Mouse (Mus musculus) myocyte (in vitro differentiated cells): ENCODE results near the gene Tmem62. TPM values are rescaled to one million over a fixed set of nuclear protein-coding genes. Genes with fewer than 3 reads are reported as not detected.

ENCODE experiments used
- H3K27me3 ChIP-seq: one replicate; pipeline ENCODE4 v1.6.1; 2011; ENCODE audit not compliant: control insufficient read depth, insufficient read depth, insufficient read length
- H3K36me3 ChIP-seq: one replicate; pipeline ENCODE4 v1.6.1; 2011; ENCODE audit not compliant: control insufficient read depth, insufficient read depth
- H3K4me2 ChIP-seq: one replicate; pipeline ENCODE4 v1.6.1; 2011; ENCODE audit warnings: low read depth, control low read depth
- H3K4me3 ChIP-seq: one replicate; pipeline ENCODE4 v1.5.1; 2011; ENCODE audit warnings: mild to moderate bottlenecking, control low read depth, moderate library complexity
- H3K79me2 ChIP-seq: one replicate; pipeline ENCODE4 v1.6.1; 2011; ENCODE audit not compliant: control insufficient read depth, insufficient read depth
- H3ac ChIP-seq: one replicate; pipeline ENCODE4 v1.6.1; 2011; ENCODE audit not compliant: control insufficient read depth, insufficient read length
- CEBPB ChIP-seq: IDR thresholded peaks from 2 replicates; pipeline ENCODE4 v1.6.1; 2011; ENCODE audit warnings: mild to moderate bottlenecking, moderate library complexity; ENCODE audit not compliant: poor library complexity, insufficient read depth, severe bottlenecking
- E2F4 ChIP-seq: IDR thresholded peaks from one replicate; pipeline ENCODE4 v1.6.1; 2011; ENCODE audit warnings: mild to moderate bottlenecking, control low read depth, moderate library complexity; ENCODE audit not compliant: insufficient read depth
- MAX ChIP-seq: IDR thresholded peaks from one replicate; pipeline ENCODE4 v1.6.1; 2011; ENCODE audit warnings: low read depth, mild to moderate bottlenecking, control low read depth
- MYOD1 ChIP-seq, 3 experiments: IDR thresholded peaks; one replicate each; pipeline ENCODE4 v1.6.1; 2011; ENCODE audit warnings: control low read depth in 2 of 3, low read depth in 2 of 3, mild to moderate bottlenecking in 2 of 3, moderate library complexity in 1 of 3; ENCODE audit not compliant: insufficient read length in 2 of 3, control insufficient read depth in 1 of 3
- MYOG ChIP-seq, 3 experiments: IDR thresholded peaks; one replicate each; pipeline ENCODE4 v1.6.1; 2011; ENCODE audit warnings: control low read depth in 2 of 3, low read depth in 2 of 3, mild to moderate bottlenecking in 2 of 3; ENCODE audit not compliant: insufficient read length in 2 of 3, control insufficient read depth in 1 of 3, insufficient read depth in 1 of 3
- POLR2A ChIP-seq: IDR thresholded peaks from one replicate; pipeline ENCODE4 v1.6.1; 2011; ENCODE audit warnings: low read depth, mild to moderate bottlenecking, control low read depth, moderate library complexity; ENCODE audit not compliant: insufficient read length
- POLR2AphosphoS2 ChIP-seq: IDR thresholded peaks from one replicate; pipeline ENCODE4 v1.6.1; 2011; ENCODE audit warnings: low read depth, control low read depth; ENCODE audit not compliant: insufficient read length
- REST ChIP-seq: IDR thresholded peaks from one replicate; pipeline ENCODE4 v1.6.1; 2011; ENCODE audit warnings: mild to moderate bottlenecking, control low read depth, moderate library complexity; ENCODE audit not compliant: insufficient read depth, insufficient read length
- SRF ChIP-seq: IDR thresholded peaks from one replicate; pipeline ENCODE4 v1.6.1; 2011; ENCODE audit warnings: low read depth; ENCODE audit not compliant: control insufficient read depth, insufficient read length
- TCF12 ChIP-seq: IDR thresholded peaks from one replicate; pipeline ENCODE4 v1.6.1; 2011; ENCODE audit warnings: mild to moderate bottlenecking, control low read depth; ENCODE audit not compliant: poor library complexity, insufficient read depth, severe bottlenecking
- TCF3 ChIP-seq: IDR thresholded peaks from one replicate; pipeline ENCODE4 v1.6.1; 2011; ENCODE audit warnings: low read depth, control low read depth; ENCODE audit not compliant: insufficient read length
- USF1 ChIP-seq: IDR thresholded peaks from one replicate; pipeline ENCODE4 v1.6.1; 2011; ENCODE audit warnings: low read depth, mild to moderate bottlenecking, control low read depth, moderate library complexity
- polyA plus RNA-seq: library from polyadenylated mRNA; unstranded; fragments of >200 nt; fragmentation: generic; extraction: Trizol; gene quantifications from one replicate; pipeline ENCODE4 v1.2.1, GENCODE M21; 2012; ENCODE audit warnings: missing spikeins

The Tmem62 gene
- polyA plus RNA-seq, 1 experiment: 11.3 TPM

GRCm38 (mm10) chr2:121041098-121041497 lies 64.3 kb downstream of the Tmem62 start:
- H3K79me2 ChIP-seq: no peaks in the 10 kb centered on the region
- H3ac ChIP-seq: no peak overlapping the region
- TF ChIP-seq TCF12 (no peak), MAX (no peak), REST (no peak), CEBPB (no peak), MYOG (IDR thresholded peaks at IDR 0.05; ENCODE audit: control insufficient read depth in 1 of 3, insufficient read depth in 1 of 3, insufficient read length in 2 of 3, low read depth in 2 of 3) (no peak), USF1 (no peak), MYOD1 (IDR thresholded peaks at IDR 0.05; ENCODE audit: control insufficient read depth in 1 of 3, insufficient read length in 2 of 3, low read depth in 2 of 3) (no peak), POLR2A (no peak), E2F4 (no peak), POLR2AphosphoS2 (no peak), SRF (no peak), TCF3 (no peak)
- H3K36me3 ChIP-seq: no peaks in the 10 kb centered on the region
- H3K27me3 ChIP-seq: no peaks in the 10 kb centered on the region
- H3K4me3 ChIP-seq: no peak overlapping the region
- H3K4me2 ChIP-seq: no peak overlapping the region

GRCm38 (mm10) chr2:121045653-121046052 lies 68.8 kb downstream of the Tmem62 start:
- H3K4me3 ChIP-seq: no peak overlapping the region
- no peaks in the 10 kb centered on the region for H3K79me2 ChIP-seq
- H3K4me2 ChIP-seq: no peak overlapping the region
- H3K27me3 ChIP-seq: no peaks in the 10 kb centered on the region
- no peak for TF ChIP-seq USF1
- no peak for TF ChIP-seq REST
- no peak for TF ChIP-seq SRF
- no peak for TF ChIP-seq POLR2AphosphoS2
- no peak for TF ChIP-seq TCF12
- TF ChIP-seq MAX: no peak
- TF ChIP-seq CEBPB: no peak
- no peak for TF ChIP-seq POLR2A
- TF ChIP-seq MYOG (IDR thresholded peaks at IDR 0.05; ENCODE audit: control insufficient read depth in 1 of 3, insufficient read depth in 1 of 3, insufficient read length in 2 of 3, low read depth in 2 of 3): no peak
- no peak for TF ChIP-seq E2F4
- no peak for TF ChIP-seq MYOD1 (IDR thresholded peaks at IDR 0.05; ENCODE audit: control insufficient read depth in 1 of 3, insufficient read length in 2 of 3, low read depth in 2 of 3)
- TF ChIP-seq TCF3: no peak
- H3K36me3 ChIP-seq: no peaks in the 10 kb centered on the region
- H3ac ChIP-seq: no peak overlapping the region

GRCm38 (mm10) chr2:121052176-121052575 lies 75.4 kb downstream of the Tmem62 start:
- Histone ChIP-seq H3K27me3 (no peaks in the 10 kb centered on the region), H3K79me2 (no peaks in the 10 kb centered on the region), H3ac (no peak overlapping the region), H3K4me2 (no peak overlapping the region), H3K36me3 (no peaks in the 10 kb centered on the region), H3K4me3 (no peak overlapping the region)
- TF ChIP-seq TCF12: no peak
- TF ChIP-seq MYOG (IDR thresholded peaks at IDR 0.05; ENCODE audit: control insufficient read depth in 1 of 3, insufficient read depth in 1 of 3, insufficient read length in 2 of 3, low read depth in 2 of 3): no peak
- TF ChIP-seq POLR2AphosphoS2: no peak
- no peak for TF ChIP-seq SRF
- TF ChIP-seq POLR2A: no peak
- TF ChIP-seq MYOD1 (IDR thresholded peaks at IDR 0.05; ENCODE audit: control insufficient read depth in 1 of 3, insufficient read length in 2 of 3, low read depth in 2 of 3): no peak
- TF ChIP-seq E2F4: no peak
- no peak for TF ChIP-seq TCF3
- TF ChIP-seq MAX: no peak

- Histone ChIP-seq H3ac (no peak overlapping the region), H3K79me2 (no peaks in the 10 kb centered on the region), H3K36me3 (no peaks in the 10 kb centered on the region), H3K4me3 (no peak overlapping the region), H3K27me3 (peaks cover 6% of the 10 kb centered on the region), H3K4me2 (no peak overlapping the region)
- TF ChIP-seq POLR2A (no peak), USF1 (no peak), TCF12 (no peak), E2F4 (no peak), MYOD1 (IDR thresholded peaks at IDR 0.05; ENCODE audit: control insufficient read depth in 1 of 3, insufficient read length in 2 of 3, low read depth in 2 of 3) (no peak), REST (no peak), TCF3 (no peak), MYOG (IDR thresholded peaks at IDR 0.05; ENCODE audit: control insufficient read depth in 1 of 3, insufficient read depth in 1 of 3, insufficient read length in 2 of 3, low read depth in 2 of 3) (no peak)
Measured at GRCm38 (mm10) chr2:121054060-121054459, 77.2 kb downstream of the Tmem62 start.

GRCm38 (mm10) chr2:121055915-121056314 lies 79.1 kb downstream of the Tmem62 start:
- Histone ChIP-seq H3K79me2 (no peaks in the 10 kb centered on the region), H3K4me3 (no peak overlapping the region)
- TF ChIP-seq CEBPB (no peak), MYOD1 (IDR thresholded peaks at IDR 0.05; ENCODE audit: control insufficient read depth in 1 of 3, insufficient read length in 2 of 3, low read depth in 2 of 3) (no peak), REST (no peak), E2F4 (no peak), POLR2A (no peak), USF1 (no peak)

More at GRCm38 (mm10) chr2:121055915-121056314, 79.1 kb downstream of the Tmem62 start:
- Histone ChIP-seq H3K4me2 (no peak overlapping the region), H3ac (no peak overlapping the region), H3K36me3 (no peaks in the 10 kb centered on the region), H3K27me3 (peaks cover 6% of the 10 kb centered on the region)

Other genes with a start within 250 kb of the Tmem62 start
- 5.0 TPM for gene Cdan1, start 126.9 kb upstream of the Tmem62 start, polyA plus RNA-seq
- 2.4 TPM for gene Ttbk2, start 126.4 kb upstream of the Tmem62 start, polyA plus RNA-seq
- 5.8 TPM for gene Ubr1, start 6.3 kb upstream of the Tmem62 start, polyA plus RNA-seq
- 48.4 TPM for gene Ccndbp1, start 31.4 kb downstream of the Tmem62 start, polyA plus RNA-seq
- gene Epb42, start 60.1 kb downstream of the Tmem62 start, polyA plus RNA-seq: not detected
- 0.54 TPM for gene Tgm5, start 108.8 kb downstream of the Tmem62 start, polyA plus RNA-seq
- not detected for gene Tgm7, start 132.8 kb downstream of the Tmem62 start, polyA plus RNA-seq
- 1.5 TPM for gene Adal, start 163.4 kb downstream of the Tmem62 start, polyA plus RNA-seq
- 2.9 TPM for gene Lcmt2, start 163.6 kb downstream of the Tmem62 start, polyA plus RNA-seq
- 12.7 TPM for gene Tubgcp4, start 193.6 kb downstream of the Tmem62 start, polyA plus RNA-seq
- 3.2 TPM for gene Zscan29, start 194.1 kb downstream of the Tmem62 start, polyA plus RNA-seq